Comparison of ENCODE assay signal across 24 mouse cellular contexts in genomic region chr14:24785452-24785851, GRCm38 (mm10).
DNase-seq lines count a peak whose midpoint lies in the region; ATAC-seq and TF ChIP-seq lines count a peak whose summit lies in the region.
"Had no signal": no experiment of that assay in that cellular context is flagged by ENCODE, and none has a peak within 500 bp of the region (broad histone marks: within the 10 kb centered on the region; RNA-seq: fewer than 3 reads in every experiment).

No protein-coding gene starts in this region.

- no peak for TF ChIP-seq POLR2A in CH12.LX (IDR thresholded peaks at IDR 0.05; ENCODE audit: low read depth, low read length)

- no peaks in the 10 kb centered on the region for H3K36me3 ChIP-seq in embryonic facial prominence, embryonic 13.5 days
- H3K36me3 ChIP-seq in embryonic facial prominence, embryonic 10.5 days (replicated peaks) = no peaks in the 10 kb centered on the region
- H3K36me3 ChIP-seq in CH12.LX (replicated peaks in 1 of 2; ENCODE audit: control insufficient read depth in 1 of 2, insufficient read depth in 1 of 2, low read length in 1 of 2) = no peaks in the 10 kb centered on the region
- no peaks in the 10 kb centered on the region for H3K36me3 ChIP-seq in embryonic facial prominence, embryonic 14.5 days (ENCODE audit: control insufficient read depth, insufficient read depth, low read length)
- no peaks in the 10 kb centered on the region for H3K36me3 ChIP-seq in liver, embryonic 11.5 days (ENCODE audit: control insufficient read depth, insufficient read depth, low read length)
- H3K36me3 ChIP-seq: embryonic facial prominence, embryonic 12.5 days; forebrain, embryonic 10.5 days; forebrain, embryonic 12.5 days had no signal

- 56% methylated on average over 5 of the region's 5 CpGs for WGBS in embryonic facial prominence, embryonic 13.5 days
- WGBS in embryonic facial prominence, embryonic 10.5 days = 90% methylated on average over 5 of the region's 5 CpGs
- WGBS in embryonic facial prominence, embryonic 14.5 days = 61% methylated on average over 5 of the region's 5 CpGs
- 84% methylated on average over 5 of the region's 5 CpGs for WGBS in liver, embryonic 11.5 days

- H3K4me3 ChIP-seq in embryonic facial prominence, embryonic 13.5 days = no peak overlapping the region
- H3K4me3 ChIP-seq in embryonic facial prominence, embryonic 10.5 days = no peak overlapping the region
- no peak overlapping the region for H3K4me3 ChIP-seq in CH12.LX (replicated peaks in 1 of 3; ENCODE audit: low read depth in 2 of 3, low read length in 2 of 3, poor library complexity in 1 of 3)
- no peak overlapping the region for H3K4me3 ChIP-seq in embryonic facial prominence, embryonic 14.5 days (ENCODE audit: low read depth, low read length)
- H3K4me3 ChIP-seq in liver, embryonic 11.5 days (ENCODE audit: low read depth, low read length) = no peak overlapping the region
- H3K4me3 ChIP-seq: embryonic facial prominence, embryonic 12.5 days; erythroblast, embryonic 14.5 days; forebrain, embryonic 10.5 days; forebrain, embryonic 12.5 days; gastrocnemius, adult 2 months had no signal

- ATAC-seq in embryonic facial prominence, embryonic 13.5 days (ENCODE audit: insufficient number of reproducible peaks, insufficient read depth, low FRiP score, low TSS enrichment, low read depth) = no peak
- ATAC-seq in embryonic facial prominence, embryonic 14.5 days (ENCODE audit: low read depth) = no peak
- no peak for ATAC-seq in liver, embryonic 11.5 days (replicated peaks; ENCODE audit: low FRiP score)
- ATAC-seq in frontal cortex, adult (ENCODE audit: low TSS enrichment) = no peak
- ATAC-seq: activated CD4-positive, CD25-positive, alpha-beta regulatory T cell, adult 4 months; forebrain, embryonic 14.5 days; forebrain, embryonic 16.5 days had no signal

- no peak overlapping the region for H3K4me2 ChIP-seq in embryonic facial prominence, embryonic 13.5 days
- H3K4me2 ChIP-seq in CH12.LX (ENCODE audit: insufficient read depth, low read depth, poor library complexity, severe bottlenecking) = no peak overlapping the region
- H3K4me2 ChIP-seq in embryonic facial prominence, embryonic 14.5 days (ENCODE audit: low read depth, low read length) = no peak overlapping the region
- no peak overlapping the region for H3K4me2 ChIP-seq in liver, embryonic 11.5 days
- H3K4me2 ChIP-seq: embryonic facial prominence, embryonic 12.5 days; forebrain, embryonic 12.5 days had no signal

- TF ChIP-seq CTCF in CH12.LX (conservative IDR thresholded peaks at IDR 0.05 in 1 of 2, IDR thresholded peaks at IDR 0.05 in 1 of 2; ENCODE audit: low read depth in 2 of 2, low read length in 2 of 2) = no peak

- peaks cover 12% of the 10 kb centered on the region for H3K4me1 ChIP-seq in embryonic facial prominence, embryonic 13.5 days
- peaks cover 1% of the 10 kb centered on the region for H3K4me1 ChIP-seq in embryonic facial prominence, embryonic 10.5 days
- H3K4me1 ChIP-seq in CH12.LX (ENCODE audit: control insufficient read depth in 1 of 2, insufficient read depth in 2 of 2) = peaks cover 4 to 30% of the 10 kb centered on the region in 2 experiments; a peak in 2 of 4 replicates
- peaks cover 15% of the 10 kb centered on the region; the same call in 1 of the 2 replicates for H3K4me1 ChIP-seq in embryonic facial prominence, embryonic 14.5 days (ENCODE audit: control insufficient read depth, insufficient read depth, low read length)
- no peaks in the 10 kb centered on the region for H3K4me1 ChIP-seq in liver, embryonic 11.5 days (replicated peaks; ENCODE audit: control insufficient read depth, insufficient read depth, low read length)
- H3K4me1 ChIP-seq: embryonic facial prominence, embryonic 12.5 days had no signal

- H3K27ac ChIP-seq in embryonic facial prominence, embryonic 13.5 days = peak overlapping the region; percentile 65
- no peak overlapping the region for H3K27ac ChIP-seq in embryonic facial prominence, embryonic 10.5 days (replicated peaks)
- no peak overlapping the region for H3K27ac ChIP-seq in CH12.LX (ENCODE audit: insufficient read depth, low read depth)
- H3K27ac ChIP-seq in embryonic facial prominence, embryonic 14.5 days (replicated peaks; ENCODE audit: low read depth, low read length) = peak overlapping the region; percentile 48; the same call in 1 of the 2 replicates
- no peak overlapping the region for H3K27ac ChIP-seq in liver, embryonic 11.5 days (ENCODE audit: low read depth, low read length)
- H3K27ac ChIP-seq: embryonic facial prominence, embryonic 12.5 days; forebrain, embryonic 10.5 days; forebrain, embryonic 12.5 days had no signal

- no peak for TF ChIP-seq RAD21 in CH12.LX (IDR thresholded peaks at IDR 0.05; ENCODE audit: low read depth, low read length)

- H3K79me2 ChIP-seq in CH12.LX (replicated peaks; ENCODE audit: control insufficient read depth, extremely low read depth, insufficient read depth, poor library complexity, severe bottlenecking) = no peaks in the 10 kb centered on the region

- no peaks in the 10 kb centered on the region for H3K9me3 ChIP-seq in embryonic facial prominence, embryonic 13.5 days
- H3K9me3 ChIP-seq in embryonic facial prominence, embryonic 10.5 days = no peaks in the 10 kb centered on the region
- H3K9me3 ChIP-seq in CH12.LX (replicated peaks; ENCODE audit: low read length) = no peaks in the 10 kb centered on the region
- H3K9me3 ChIP-seq in embryonic facial prominence, embryonic 14.5 days (ENCODE audit: control insufficient read depth, low read length) = no peaks in the 10 kb centered on the region
- H3K9me3 ChIP-seq in liver, embryonic 11.5 days (ENCODE audit: control insufficient read depth, low read length) = no peaks in the 10 kb centered on the region
- H3K9me3 ChIP-seq: embryonic facial prominence, embryonic 12.5 days; forebrain, embryonic 10.5 days; forebrain, embryonic 12.5 days had no signal

- H3K27me3 ChIP-seq in embryonic facial prominence, embryonic 13.5 days = no peaks in the 10 kb centered on the region
- H3K27me3 ChIP-seq in embryonic facial prominence, embryonic 10.5 days (replicated peaks; ENCODE audit: low read depth, poor library complexity, severe bottlenecking) = no peaks in the 10 kb centered on the region; the same call in 1 of the 2 replicates
- H3K27me3 ChIP-seq in CH12.LX (replicated peaks) = no peaks in the 10 kb centered on the region
- no peaks in the 10 kb centered on the region for H3K27me3 ChIP-seq in embryonic facial prominence, embryonic 14.5 days (replicated peaks; ENCODE audit: control insufficient read depth, insufficient read depth, low read length)
- no peaks in the 10 kb centered on the region for H3K27me3 ChIP-seq in liver, embryonic 11.5 days (replicated peaks; ENCODE audit: control insufficient read depth, insufficient read depth, low read length)
- H3K27me3 ChIP-seq: embryonic facial prominence, embryonic 12.5 days; forebrain, embryonic 12.5 days had no signal

- dilution Hi-C loops in CH12.LX (cut with MboI; ENCODE audit: extremely low pct_ligation_motif_present, extremely low pct_unique_long_range_greater_than_20kb, low sequenced_read_pairs) = no loop called here

- H3K9ac ChIP-seq in embryonic facial prominence, embryonic 13.5 days = no peak overlapping the region
- H3K9ac ChIP-seq in CH12.LX (ENCODE audit: insufficient read depth, low read depth) = no peak overlapping the region
- no peak overlapping the region for H3K9ac ChIP-seq in embryonic facial prominence, embryonic 14.5 days (ENCODE audit: low read depth, low read length)
- no peak overlapping the region for H3K9ac ChIP-seq in liver, embryonic 11.5 days (ENCODE audit: low read depth, low read length)
- H3K9ac ChIP-seq: embryonic facial prominence, embryonic 12.5 days; forebrain, embryonic 12.5 days had no signal

- in situ Hi-C loops in CH12.LX (cut with MboI; ENCODE audit: low pct_ligation_motif_present, low pct_unique_long_range_greater_than_20kb, low sequenced_read_pairs) = no loop called here

- peak; percentile 74 for TF ChIP-seq EP300 in CH12.LX (IDR thresholded peaks at IDR 0.05; ENCODE audit: low read length)

- DNase-seq in embryonic facial prominence, embryonic 10.5 days (ENCODE audit: low spot score) = no peak
- DNase-seq in CH12.LX (ENCODE audit: extremely low read depth) = peak; percentile 65
- peak; percentile 16 for DNase-seq in embryonic facial prominence, embryonic 14.5 days (ENCODE audit: low spot score)
- DNase-seq in induced T-regulatory cell, adult 2 months (ENCODE audit: low read depth) = peak; percentile 43
- no peak for DNase-seq in layer of hippocampus, postnatal 36 days
- DNase-seq in liver, embryonic 11.5 days (ENCODE audit: low spot score) = no peak
- DNase-seq: adrenal gland, adult 8-10 months; adrenal gland, postnatal 14 days; adrenal gland, postnatal 36 days; cerebellum, adult 11-12 months; cerebellum, adult 2 months; cerebellum, adult 9-10 months; cerebellum, postnatal 10 days; cerebellum, postnatal 25 days; gastrocnemius, adult 2 months had no signal

TF ChIP-seq in CH12.LX, 34 proteins besides CTCF, POLR2A, EP300 and RAD21 (continues in another document):
- TF ChIP-seq NELFE (IDR thresholded peaks at IDR 0.05; ENCODE audit: low read depth, low read length) = no peak
- peak; percentile 69; the same call in 1 of the 2 replicates for TF ChIP-seq JUND (conservative IDR thresholded peaks at IDR 0.05; ENCODE audit: low read depth, low read length)
- no peak for TF ChIP-seq GABPA (IDR thresholded peaks at IDR 0.05; ENCODE audit: insufficient replicate concordance, low read depth, low read length)
- no peak for TF ChIP-seq ZC3H11A (IDR thresholded peaks at IDR 0.05; ENCODE audit: low read depth, low read length)
- no peak for TF ChIP-seq E2F4 (IDR thresholded peaks at IDR 0.05; ENCODE audit: insufficient replicate concordance, low read depth, low read length)
- no peak for TF ChIP-seq UBTF (IDR thresholded peaks at IDR 0.05; ENCODE audit: low read depth, low read length)
- no peak for TF ChIP-seq NRF1 (IDR thresholded peaks at IDR 0.05; ENCODE audit: low read depth, low read length)
- no peak for TF ChIP-seq ELF1 (IDR thresholded peaks at IDR 0.05; ENCODE audit: low read depth, low read length)
- no peak for TF ChIP-seq MAX (IDR thresholded peaks at IDR 0.05; ENCODE audit: low read length)
- TF ChIP-seq CHD1 (IDR thresholded peaks at IDR 0.05; ENCODE audit: low read depth, low read length) = no peak
- TF ChIP-seq MYC (IDR thresholded peaks at IDR 0.05; ENCODE audit: low read depth, low read length) = no peak
- no peak for TF ChIP-seq ZNF384 (IDR thresholded peaks at IDR 0.05; ENCODE audit: low read depth, low read length)
- TF ChIP-seq BHLHE40 (IDR thresholded peaks at IDR 0.05; ENCODE audit: low read depth, low read length) = peak; percentile 96
- peak; percentile 78 for TF ChIP-seq JUN (IDR thresholded peaks at IDR 0.05; ENCODE audit: insufficient read depth, low read depth, low read length)
- TF ChIP-seq MXI1 (IDR thresholded peaks at IDR 0.05; ENCODE audit: low read depth, low read length) = no peak
- peak; percentile 85 for TF ChIP-seq IRF4 (IDR thresholded peaks at IDR 0.05; ENCODE audit: low read depth, low read length)
- no peak for TF ChIP-seq PAX5 (IDR thresholded peaks at IDR 0.05; ENCODE audit: low read length)
- TF ChIP-seq RCOR1 (conservative IDR thresholded peaks at IDR 0.05; ENCODE audit: low read depth, low read length) = no peak

Comparison
In these comparisons a context has a peak if more than half of its experiments do, and no peak if none do; other contexts are left out.
1. H3K27ac ChIP-seq: peak in embryonic facial prominence, embryonic 13.5 days (single experiment) and embryonic facial prominence, embryonic 14.5 days (single experiment); none in embryonic facial prominence, embryonic 10.5 days (single experiment), CH12.LX (single experiment) and liver, embryonic 11.5 days (single experiment).
2. DNase-seq: peak in CH12.LX (single experiment), embryonic facial prominence, embryonic 14.5 days (single experiment) and induced T-regulatory cell, adult 2 months (single experiment); none in embryonic facial prominence, embryonic 10.5 days (single experiment), layer of hippocampus, postnatal 36 days (0 of 2) and liver, embryonic 11.5 days (single experiment).